Mouse (Mus musculus) erythroblast, embryonic 14.5 days (primary cell): Measurements from ENCODE around the gene Chst5.

Experiments
- GATA1 ChIP-seq: IDR thresholded peaks from 2 replicates; pipeline ENCODE4 v1.6.1; 2012; ENCODE audit warnings: low read length, inconsistent platforms, mixed read lengths
- TAL1 ChIP-seq: IDR thresholded peaks from 3 replicates; pipeline ENCODE4 v1.6.1; 2012; ENCODE audit warnings: low read length, inconsistent platforms, mixed read lengths

- TF ChIP-seq GATA1 (no peak), TAL1 (no peak)
Observed at GRCm38 (mm10) chr8:111865857-111866256, 44.4 kb downstream of the Chst5 start.
